Comparison of ENCODE assay signal across 8 mouse cellular contexts in genomic region chr5:76363453-76364104, GRCm38 (mm10). TPM values are rescaled to one million over a fixed set of nuclear protein-coding genes. Genes with fewer than 3 reads are reported as not detected.
A peak's percentile ranks its signal among the peaks of the same experiment; 100 is the strongest.
DNase-seq lines count a peak whose midpoint lies in the region; ATAC-seq and TF ChIP-seq lines count a peak whose summit lies in the region.

Gene Nmu (minus strand): TSS chr5:76363788.

- 0 out of 2 replicates have a peak, but pooled peaks cover 3% of the 10 kb centered on the region for H3K4me1 ChIP-seq in liver, embryonic 12.5 days
- no peaks in the 10 kb centered on the region for H3K4me1 ChIP-seq in liver, postnatal 0 days (ENCODE audit: insufficient read depth)
- H3K4me1 ChIP-seq in embryonic facial prominence, embryonic 14.5 days (ENCODE audit: control insufficient read depth, insufficient read depth, low read length), result peaks cover 8% of the 10 kb centered on the region; the same call in 1 of the 2 replicates
- H3K4me1 ChIP-seq in intestine, postnatal 0 days (replicated peaks; ENCODE audit: control insufficient read depth, insufficient read depth, low read length), result no peaks in the 10 kb centered on the region

- WGBS in liver, embryonic 12.5 days (ENCODE audit: insufficient replicate concordance), result 8% methylated on average over 34 of the region's 35 CpGs
- 6% methylated on average over 35 of the region's 35 CpGs for WGBS in liver, postnatal 0 days (ENCODE audit: insufficient replicate concordance)
- WGBS in embryonic facial prominence, embryonic 14.5 days, result 7% methylated on average over 19 of the region's 35 CpGs
- 5% methylated on average over 35 of the region's 35 CpGs for WGBS in intestine, postnatal 0 days

- H3K4me2 ChIP-seq in liver, embryonic 12.5 days, result peak within 1 kb of the TSS; percentile 44
- no peak within 1 kb of the TSS for H3K4me2 ChIP-seq in liver, postnatal 0 days (ENCODE audit: low read depth, low read length)
- H3K4me2 ChIP-seq in embryonic facial prominence, embryonic 14.5 days (ENCODE audit: low read depth, low read length), result peak within 1 kb of the TSS; percentile 67
- H3K4me2 ChIP-seq in intestine, postnatal 0 days (replicated peaks; ENCODE audit: low read depth), result peak within 1 kb of the TSS; percentile 60

- peaks cover 36% of the 10 kb centered on the region for H3K27me3 ChIP-seq in liver, embryonic 12.5 days (replicated peaks)
- peaks cover 20% of the 10 kb centered on the region for H3K27me3 ChIP-seq in liver, postnatal 0 days (ENCODE audit: insufficient read depth, low read length)
- H3K27me3 ChIP-seq in embryonic facial prominence, embryonic 14.5 days (replicated peaks; ENCODE audit: control insufficient read depth, insufficient read depth, low read length), result peaks cover 20% of the 10 kb centered on the region
- peaks cover 15% of the 10 kb centered on the region for H3K27me3 ChIP-seq in intestine, postnatal 0 days (replicated peaks; ENCODE audit: control insufficient read depth, insufficient read depth, low read length)

- no peak for TF ChIP-seq CTCF in liver, postnatal 0 days (IDR thresholded peaks at IDR 0.05; ENCODE audit: low read depth)
- no peak for TF ChIP-seq CTCF in intestine, postnatal 0 days (IDR thresholded peaks at IDR 0.05; ENCODE audit: low read depth)

- DNase-seq in liver, postnatal 0 days, result no peak
- DNase-seq in embryonic facial prominence, embryonic 14.5 days (ENCODE audit: low spot score), result no peak
- peak; percentile 54 for DNase-seq in retina, postnatal 1 day
- no peak for DNase-seq in thymus, postnatal 4 days
- DNase-seq in layer of hippocampus, adult 11-12 months (ENCODE audit: low spot score), result no peak
- DNase-seq in right cerebral cortex, postnatal 36 days (ENCODE audit: low spot score in 2 of 2), result no peak

- no peak for TF ChIP-seq EP300 in liver, postnatal 0 days (IDR thresholded peaks at IDR 0.05; ENCODE audit: low read depth)

- H3K36me3 ChIP-seq in liver, embryonic 12.5 days, result no peaks in the 10 kb centered on the region
- H3K36me3 ChIP-seq in liver, postnatal 0 days (replicated peaks; ENCODE audit: insufficient read depth, low read length), result no peaks in the 10 kb centered on the region
- H3K36me3 ChIP-seq in embryonic facial prominence, embryonic 14.5 days (ENCODE audit: control insufficient read depth, insufficient read depth, low read length), result no peaks in the 10 kb centered on the region
- H3K36me3 ChIP-seq in intestine, postnatal 0 days (ENCODE audit: control insufficient read depth, insufficient read depth), result no peaks in the 10 kb centered on the region

- H3K9ac ChIP-seq in liver, embryonic 12.5 days, result no peak within 1 kb of the TSS
- H3K9ac ChIP-seq in liver, postnatal 0 days (replicated peaks), result no peak within 1 kb of the TSS
- H3K9ac ChIP-seq in embryonic facial prominence, embryonic 14.5 days (ENCODE audit: low read depth, low read length), result peak within 1 kb of the TSS; percentile 44
- no peak within 1 kb of the TSS for H3K9ac ChIP-seq in intestine, postnatal 0 days (ENCODE audit: low read depth, low read length)

- H3K4me3 ChIP-seq in liver, embryonic 12.5 days, result no peak within 1 kb of the TSS; the same call in 1 of the 2 replicates
- H3K4me3 ChIP-seq in liver, postnatal 0 days (ENCODE audit: low read depth, low read length), result no peak within 1 kb of the TSS
- peak within 1 kb of the TSS; percentile 35 for H3K4me3 ChIP-seq in embryonic facial prominence, embryonic 14.5 days (ENCODE audit: low read depth, low read length)
- peak within 1 kb of the TSS; percentile 29 for H3K4me3 ChIP-seq in intestine, postnatal 0 days (ENCODE audit: low read depth, low read length)

- no peaks in the 10 kb centered on the region for H3K9me3 ChIP-seq in liver, embryonic 12.5 days (replicated peaks)
- no peaks in the 10 kb centered on the region for H3K9me3 ChIP-seq in liver, postnatal 0 days (ENCODE audit: low read length)
- H3K9me3 ChIP-seq in embryonic facial prominence, embryonic 14.5 days (ENCODE audit: control insufficient read depth, low read length), result no peaks in the 10 kb centered on the region
- H3K9me3 ChIP-seq in intestine, postnatal 0 days (ENCODE audit: control insufficient read depth), result no peaks in the 10 kb centered on the region

- H3K27ac ChIP-seq in liver, embryonic 12.5 days, result no peak within 1 kb of the TSS
- H3K27ac ChIP-seq in liver, postnatal 0 days (ENCODE audit: low read depth), result no peak within 1 kb of the TSS
- H3K27ac ChIP-seq in embryonic facial prominence, embryonic 14.5 days (replicated peaks; ENCODE audit: low read depth, low read length), result no peak within 1 kb of the TSS
- no peak within 1 kb of the TSS for H3K27ac ChIP-seq in intestine, postnatal 0 days (ENCODE audit: low read depth, low read length)

- ATAC-seq in liver, embryonic 12.5 days, result no peak
- no peak for ATAC-seq in liver, postnatal 0 days
- no peak for ATAC-seq in embryonic facial prominence, embryonic 14.5 days (ENCODE audit: low read depth)
- ATAC-seq in intestine, postnatal 0 days, result no peak

RNA-seq across cellular contexts. Expression of gene Nmu, which starts in this region (rescaled TPM):
- polyA plus RNA-seq in liver, embryonic 12.5 days (2016; fragmentation: Nextera tagmentation; extraction: Ambion mirVana), result not detected in 2 replicates
- polyA plus RNA-seq in liver, postnatal 0 days (2015; fragmentation: Nextera tagmentation; extraction: Ambion mirVana), result not detected in 2 replicates
- polyA plus RNA-seq in embryonic facial prominence, embryonic 14.5 days (2014; fragmentation: Nextera tagmentation; extraction: Ambion mirVana), result not detected in 2 replicates
- 5.8 and 7.3 TPM in 2 replicates for polyA plus RNA-seq in intestine, postnatal 0 days (2015; fragmentation: Nextera tagmentation; extraction: Ambion mirVana)

Comparison
In these comparisons a context has a peak if more than half of its experiments do, and no peak if none do; other contexts are left out.
1. H3K4me3 ChIP-seq: peak in embryonic facial prominence, embryonic 14.5 days (single experiment) and intestine, postnatal 0 days (single experiment); none in liver, embryonic 12.5 days (single experiment) and liver, postnatal 0 days (single experiment).